Mouse (Mus musculus) ES-E14 (cell line): ENCODE data around the gene Astn1. TPM values are rescaled to one million over a fixed set of nuclear protein-coding genes. Genes with fewer than 3 reads are reported as not detected.

ENCODE experiments used
- DNase-seq: peaks from one replicate; pipeline ENCODE4 v3.0.0-alpha.2; 2013; ENCODE audit warnings: low read depth, low spot score
- H3K27ac ChIP-seq: 2 replicates; pipeline ENCODE4 v1.5.1; 2012; ENCODE audit warnings: low read depth, mild to moderate bottlenecking, low read length, moderate library complexity, mixed read lengths; ENCODE audit not compliant: poor library complexity, insufficient read depth, severe bottlenecking
- H3K36me3 ChIP-seq: 2 replicates; pipeline ENCODE4 v1.6.1; 2012; ENCODE audit warnings: mild to moderate bottlenecking, low read length, moderate library complexity, mixed read lengths; ENCODE audit not compliant: control insufficient read depth, poor library complexity, insufficient read depth, severe bottlenecking
- H3K4me1 ChIP-seq, 2 experiments: fragments of 150-350 bp in 1 of 2; sonication (generic) in 1 of 2; 2 replicates each; pipeline ENCODE4 v1.6.1; 2012; ENCODE audit warnings: low read length in 2 of 2, mild to moderate bottlenecking in 1 of 2, mixed read lengths in 1 of 2; ENCODE audit not compliant: control insufficient read depth in 2 of 2, insufficient read depth in 2 of 2, poor library complexity in 1 of 2
- H3K4me3 ChIP-seq, 2 experiments: fragments of 150-350 bp in 1 of 2; sonication (generic) in 1 of 2; 2 replicates each; pipeline ENCODE4 v1.5.1; 2012; ENCODE audit warnings: low read length in 2 of 2, low read depth in 1 of 2, mild to moderate bottlenecking in 1 of 2, mixed read lengths in 1 of 2; ENCODE audit not compliant: insufficient read depth in 1 of 2, poor library complexity in 1 of 2, severe bottlenecking in 1 of 2
- H3K9ac ChIP-seq: 2 replicates; pipeline ENCODE4 v1.6.1; 2012; ENCODE audit warnings: low read depth, mild to moderate bottlenecking, low read length, mixed read lengths; ENCODE audit not compliant: poor library complexity, insufficient read depth, severe bottlenecking
- H3K9me3 ChIP-seq: fragments of 150-350 bp; sonication (generic); 2 replicates; pipeline ENCODE4 v1.6.1; 2012; ENCODE audit warnings: low read depth, mild to moderate bottlenecking, low read length; ENCODE audit not compliant: control insufficient read depth, insufficient read depth
- CHD2 ChIP-seq: IDR thresholded peaks from 2 replicates; pipeline ENCODE4 v1.6.1; 2014; ENCODE audit warnings: mild to moderate bottlenecking, low read depth, low read length, inconsistent platforms
- HCFC1 ChIP-seq: IDR thresholded peaks from 2 replicates; pipeline ENCODE4 v1.6.1; 2012; ENCODE audit warnings: low read length, inconsistent platforms, borderline replicate concordance; ENCODE audit not compliant: insufficient read depth
- MAFK ChIP-seq: IDR thresholded peaks from 2 replicates; pipeline ENCODE4 v1.6.1; 2014; ENCODE audit warnings: mild to moderate bottlenecking, low read depth, low read length, inconsistent platforms; ENCODE audit not compliant: insufficient read depth
- ZC3H11A ChIP-seq: IDR thresholded peaks from 2 replicates; pipeline ENCODE4 v1.6.1; 2012; ENCODE audit warnings: low read depth, mild to moderate bottlenecking, inconsistent platforms, low read length, borderline replicate concordance
- ZNF384 ChIP-seq: IDR thresholded peaks from 2 replicates; pipeline ENCODE4 v1.6.1; 2012; ENCODE audit warnings: low read depth, low read length, inconsistent platforms
- in situ Hi-C, 2 experiments: fragments of 600-800 bp; cut with MboI; formaldehyde crosslinking; loops; one replicate each; pipeline ENCODE4 v1.15.1; 2025; ENCODE audit warnings: low sequenced_read_pairs in 2 of 2, inconsistent platforms in 1 of 2; ENCODE audit not compliant: unreplicated experiment in 2 of 2
- total RNA-seq: library from RNA; depleted of rRNA; stranded (reverse); fragments of 300-350 nt; gene quantifications from 2 replicates; pipeline ENCODE4 v1.2.3, GENCODE M21; 2012

Astn1 gene
- total RNA-seq, 1 experiment, result 0.85 TPM

DNA sequence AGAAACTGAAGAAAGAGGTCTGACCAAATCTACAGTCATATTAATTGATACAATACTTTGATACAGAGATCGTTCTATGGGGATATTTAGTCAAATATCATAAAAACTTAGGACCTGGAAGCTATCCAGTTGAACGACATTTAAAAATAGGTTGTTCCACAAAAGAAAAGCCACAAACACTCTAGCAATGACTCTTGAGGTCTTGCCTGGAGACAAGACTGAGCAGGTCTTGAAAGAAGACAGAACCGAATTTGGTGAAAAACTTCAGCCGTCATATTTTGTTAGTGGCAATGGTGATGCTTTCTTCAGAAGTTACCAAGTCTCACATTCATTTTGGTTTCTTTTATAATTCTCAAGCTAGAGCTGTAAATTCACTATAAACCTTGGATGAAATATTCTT lies 26.9 kb downstream of the Astn1 start:
- Histone ChIP-seq H3K4me1 (peaks cover 0 to 4% of the 10 kb centered on the region in 2 experiments; a peak in 1 of 4 replicates), H3K9me3 (no peaks in the 10 kb centered on the region), H3K36me3 (no peaks in the 10 kb centered on the region), H3K27ac (no peak overlapping the region), H3K9ac (no peak overlapping the region), H3K4me3 (no peak overlapping the region)
- in situ Hi-C loops, result no loop called here
- TF ChIP-seq ZNF384, result no peak
- no peak for TF ChIP-seq MAFK
- no peak for TF ChIP-seq CHD2
- TF ChIP-seq ZC3H11A, result no peak
- no peak for TF ChIP-seq HCFC1
- DNase-seq, result no peak

DNA sequence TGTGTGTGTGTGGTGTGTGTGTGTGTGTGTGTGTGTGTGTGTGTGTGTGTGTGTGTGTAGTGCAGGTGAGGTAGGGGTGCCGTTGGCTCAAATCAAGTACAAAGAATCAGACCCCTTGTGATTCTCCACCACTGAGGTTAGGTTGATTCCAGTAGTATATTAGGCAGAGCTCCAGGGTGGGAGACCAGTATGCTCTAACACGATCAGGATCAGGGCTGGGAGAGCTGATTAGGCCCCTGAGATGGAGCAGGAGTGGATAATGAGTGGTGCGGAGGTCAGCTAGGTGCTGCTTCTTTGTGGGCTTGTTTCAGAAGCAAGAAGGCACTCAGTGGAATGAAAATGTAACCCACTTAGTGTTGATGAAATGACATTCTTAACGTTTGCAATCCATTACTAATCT lies 28.6 kb downstream of the Astn1 start:
- TF ChIP-seq ZC3H11A (no peak), HCFC1 (no peak), CHD2 (no peak), ZNF384 (no peak), MAFK (no peak)
- H3K4me3 ChIP-seq, result no peak overlapping the region
- in situ Hi-C loops, result no loop called here
- peaks cover 0 to 4% of the 10 kb centered on the region in 2 experiments; a peak in 1 of 4 replicates for H3K4me1 ChIP-seq
- no peak for DNase-seq
- H3K9ac ChIP-seq, result no peak overlapping the region
- no peaks in the 10 kb centered on the region for H3K36me3 ChIP-seq
- H3K9me3 ChIP-seq, result no peaks in the 10 kb centered on the region
- H3K27ac ChIP-seq, result no peak overlapping the region

DNA sequence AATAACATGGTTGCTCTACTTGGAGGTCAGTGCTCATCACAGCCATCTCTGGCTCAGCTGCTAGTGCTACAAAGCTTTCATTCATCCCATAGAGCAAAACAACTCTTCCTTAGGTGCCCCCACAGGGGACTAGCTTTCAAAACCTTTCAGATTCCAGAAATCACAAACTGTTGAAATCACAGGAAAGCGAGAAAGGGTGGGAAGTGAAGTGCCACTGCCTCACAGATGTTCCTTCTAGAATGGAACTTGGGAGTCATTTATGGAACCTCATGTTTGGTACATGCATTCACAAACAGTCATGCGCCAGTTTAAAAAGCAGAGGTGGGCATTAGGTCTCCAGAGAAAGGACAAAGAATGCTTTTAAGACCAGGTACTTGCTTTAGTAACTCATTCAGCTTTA lies 35.0 kb downstream of the Astn1 start:
- H3K4me3 ChIP-seq, result no peak overlapping the region
- no peaks in the 10 kb centered on the region for H3K36me3 ChIP-seq
- no peak overlapping the region for H3K9ac ChIP-seq
- no peak for DNase-seq
- in situ Hi-C loops, result no loop called here
- TF ChIP-seq HCFC1 (no peak), MAFK (no peak), CHD2 (no peak), ZNF384 (no peak), ZC3H11A (no peak)
- H3K27ac ChIP-seq, result no peak overlapping the region
- H3K9me3 ChIP-seq, result no peaks in the 10 kb centered on the region
- no peaks in the 10 kb centered on the region for H3K4me1 ChIP-seq

DNA sequence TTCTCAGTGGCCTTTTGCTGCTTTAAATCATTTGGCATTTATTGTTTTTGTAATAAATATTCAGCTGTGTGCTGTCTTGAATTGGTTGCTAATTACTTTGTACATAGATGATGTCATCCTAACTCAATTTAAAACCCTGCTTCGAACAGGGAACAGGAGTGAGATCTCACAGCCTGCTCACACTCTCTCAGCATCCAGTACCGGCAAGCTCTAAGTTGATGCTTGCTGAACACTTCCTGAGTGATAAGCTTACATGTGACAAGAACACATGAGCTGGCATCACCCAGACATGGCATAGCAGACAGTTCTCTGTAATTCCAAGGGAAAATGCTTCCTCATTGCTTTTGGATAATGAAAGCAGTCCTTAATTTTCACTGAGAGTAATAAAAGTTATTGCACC lies 38.8 kb downstream of the Astn1 start:
- H3K4me3 ChIP-seq, result no peak overlapping the region
- no peak overlapping the region for H3K27ac ChIP-seq
- no peaks in the 10 kb centered on the region for H3K9me3 ChIP-seq
- no peaks in the 10 kb centered on the region for H3K36me3 ChIP-seq
- no peak overlapping the region for H3K9ac ChIP-seq
- no peaks in the 10 kb centered on the region for H3K4me1 ChIP-seq
- no peak for DNase-seq
- in situ Hi-C loops, result no loop called here
- TF ChIP-seq CHD2 (no peak), ZNF384 (no peak), ZC3H11A (no peak), HCFC1 (no peak), MAFK (no peak)

DNA sequence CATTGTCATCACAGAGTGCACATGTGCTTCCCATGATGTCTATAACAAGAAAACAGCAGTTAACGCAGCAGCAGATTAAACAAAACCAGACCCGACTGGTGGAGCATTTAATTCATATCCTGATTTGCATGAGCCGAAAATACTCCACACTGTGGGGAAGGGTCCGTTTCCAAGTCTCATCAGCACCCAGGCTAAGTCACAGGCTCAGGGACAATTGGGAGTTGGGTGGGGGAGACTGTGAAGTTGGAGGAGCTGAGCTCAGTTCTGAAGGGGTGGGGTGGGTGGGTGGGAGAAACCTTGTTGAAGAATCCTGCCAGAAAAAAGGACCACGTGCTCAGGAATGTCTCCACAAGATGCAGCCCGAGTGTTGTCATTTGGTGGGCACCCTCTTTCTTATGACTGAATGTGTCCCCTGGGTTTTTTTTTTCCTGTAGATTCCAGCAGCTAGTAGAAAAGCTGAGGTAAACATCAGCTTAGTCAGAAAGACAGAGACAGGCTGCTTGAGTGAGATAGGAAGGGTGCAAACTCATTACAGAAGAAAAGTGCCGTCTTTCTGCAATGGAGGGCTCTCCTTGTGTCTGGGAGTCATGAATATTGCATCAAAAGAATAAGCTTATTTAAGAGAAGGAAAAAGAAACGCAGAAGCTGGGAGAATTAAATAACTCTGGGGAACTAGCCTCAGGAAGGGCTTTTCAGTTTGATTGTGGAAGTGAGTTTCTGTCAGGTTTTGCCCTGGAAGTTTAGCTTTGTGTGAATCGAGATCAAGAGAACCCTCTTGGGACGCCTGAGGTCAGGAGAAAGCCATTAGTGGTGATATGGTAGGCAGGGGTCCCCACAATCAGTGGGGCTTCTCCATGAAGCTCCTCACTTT lies 44.1 kb downstream of the Astn1 start:
- Histone ChIP-seq H3K9ac (no peak overlapping the region), H3K4me1 (no peaks in the 10 kb centered on the region), H3K4me3 (no peak overlapping the region), H3K9me3 (no peaks in the 10 kb centered on the region), H3K36me3 (no peaks in the 10 kb centered on the region), H3K27ac (no peak overlapping the region)
- DNase-seq, result no peak
- in situ Hi-C loops, result no loop called here
- TF ChIP-seq CHD2 (no peak), ZC3H11A (no peak), ZNF384 (no peak), MAFK (no peak), HCFC1 (no peak)
